Mouse (Mus musculus): ENCODE measurements around the gene Nav2. TPM values are rescaled to one million over a fixed set of nuclear protein-coding genes. Genes with fewer than 3 reads are reported as not detected.

Gene Nav2
- polyA plus RNA-seq, 1 experiment from 2014 or later: 25.8 TPM

DNA sequence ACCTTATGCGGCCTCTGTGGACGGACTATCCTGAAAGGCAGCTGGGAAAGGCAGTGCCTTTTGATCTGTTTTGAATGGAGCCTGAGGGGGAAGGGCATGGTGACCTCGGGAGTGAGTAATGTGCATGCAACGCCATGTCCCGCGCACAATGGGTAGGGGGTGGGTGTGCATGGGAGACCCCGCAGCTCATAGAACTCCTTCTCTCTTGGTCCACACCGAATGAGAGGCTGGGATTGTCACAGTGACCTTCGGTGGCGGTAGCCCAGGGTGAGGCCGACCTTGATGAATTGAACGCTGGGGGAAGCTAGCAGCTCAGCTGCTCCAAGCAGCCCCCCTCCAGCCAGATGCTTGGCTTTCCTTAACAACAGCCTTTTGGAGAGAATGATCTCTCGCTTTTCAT, 86.7 kb downstream of the Nav2 start:
- no peaks in the 10 kb centered on the region for H3K9me3 ChIP-seq (replicated peaks)
- no peak overlapping the region for H3K4me3 ChIP-seq
- 1% methylated on average over 13 of the region's 13 CpGs for WGBS
- peak overlapping the region; percentile 86 for H3K27ac ChIP-seq
- no peaks in the 10 kb centered on the region for H3K36me3 ChIP-seq
- peaks cover 65% of the 10 kb centered on the region for H3K4me1 ChIP-seq
- no peak overlapping the region for H3K9ac ChIP-seq
- peak; percentile 73 for ATAC-seq (ENCODE audit: low FRiP score)
- H3K4me2 ChIP-seq (replicated peaks): peak overlapping the region; percentile 1
- H3K27me3 ChIP-seq: no peaks in the 10 kb centered on the region

DNA sequence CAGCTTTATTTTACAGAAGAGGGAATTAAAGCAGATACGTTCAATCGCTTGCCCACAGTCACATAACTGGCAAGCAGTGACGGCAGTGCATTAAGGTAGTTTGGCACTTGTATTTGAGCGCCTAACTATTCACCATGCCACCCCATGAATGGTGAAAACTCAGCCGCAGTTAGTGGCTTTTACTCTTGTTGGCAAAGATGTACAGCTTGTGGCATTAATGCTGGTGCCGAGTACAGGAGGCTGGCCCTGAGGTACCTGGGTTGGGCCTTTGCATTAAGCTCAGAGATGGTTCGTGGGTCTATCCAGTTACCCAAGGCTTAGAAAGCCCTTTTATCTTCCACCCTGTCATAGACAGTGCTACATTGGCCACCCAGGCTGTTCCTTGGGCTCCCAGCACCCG, 87.2 kb downstream of the Nav2 start:
- ATAC-seq (ENCODE audit: low FRiP score): no peak
- no peaks in the 10 kb centered on the region for H3K9me3 ChIP-seq (replicated peaks)
- no peak overlapping the region for H3K4me3 ChIP-seq
- 0 out of 2 replicates have a peak overlapping the region, but pooled peaks have one; percentile 1 for H3K4me2 ChIP-seq (replicated peaks)
- H3K27ac ChIP-seq: peak overlapping the region; percentile 86
- H3K36me3 ChIP-seq: no peaks in the 10 kb centered on the region
- WGBS: 36% methylated on average over 8 of the region's 8 CpGs
- H3K27me3 ChIP-seq: no peaks in the 10 kb centered on the region
- H3K9ac ChIP-seq: no peak overlapping the region
- H3K4me1 ChIP-seq: peaks cover 71% of the 10 kb centered on the region

DNA sequence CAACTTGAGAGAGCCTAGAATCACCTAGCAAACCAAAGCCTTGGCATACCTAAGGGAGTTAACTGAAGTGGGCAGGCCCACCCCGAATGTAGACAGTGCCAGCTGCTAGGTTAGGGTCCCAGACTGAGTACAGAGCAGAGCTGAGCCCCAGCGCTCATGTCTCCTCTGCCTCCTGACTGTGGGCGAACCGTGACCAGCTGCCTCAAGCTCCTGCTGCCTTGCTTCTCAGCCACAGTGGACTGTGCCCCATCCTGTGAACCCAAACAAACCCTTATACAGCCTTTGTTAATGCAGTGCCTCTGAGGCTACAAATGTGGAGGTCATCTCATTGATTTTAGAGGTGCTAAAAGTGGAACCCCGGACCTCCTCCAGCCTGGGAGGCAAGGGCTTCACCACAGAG, 88.3 kb downstream of the Nav2 start:
- no peaks in the 10 kb centered on the region for H3K27me3 ChIP-seq
- H3K4me2 ChIP-seq (replicated peaks): no peak overlapping the region
- no peak overlapping the region for H3K9ac ChIP-seq
- peaks cover 68% of the 10 kb centered on the region for H3K4me1 ChIP-seq
- H3K36me3 ChIP-seq: no peaks in the 10 kb centered on the region
- H3K4me3 ChIP-seq: no peak overlapping the region
- H3K27ac ChIP-seq: 0 out of 2 replicates have a peak overlapping the region, but pooled peaks have one; percentile 3
- 48% methylated on average over 5 of the region's 5 CpGs for WGBS
- H3K9me3 ChIP-seq (replicated peaks): no peaks in the 10 kb centered on the region
- no peak for ATAC-seq (ENCODE audit: low FRiP score)

DNA sequence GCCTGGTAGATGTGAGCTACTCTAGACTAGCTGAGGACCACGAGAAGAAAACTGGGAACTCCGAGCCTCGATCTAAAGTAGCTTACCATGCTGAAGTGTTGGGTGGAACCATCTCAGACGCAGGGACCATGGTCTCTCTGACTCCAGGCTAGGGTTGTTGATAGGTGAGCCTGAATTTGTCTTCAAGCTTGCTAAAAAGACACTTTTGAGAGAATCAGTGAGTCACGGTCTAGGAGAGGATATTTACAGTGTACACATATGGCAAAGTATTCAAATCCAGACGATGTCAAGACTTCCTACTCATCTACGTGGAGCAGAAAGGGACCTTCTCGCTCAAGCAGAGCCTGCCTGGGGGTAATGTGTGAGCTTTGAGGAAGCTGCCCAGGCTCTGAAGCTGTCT, 89.6 kb downstream of the Nav2 start:
- ATAC-seq (ENCODE audit: low FRiP score): no peak
- Histone ChIP-seq H3K4me3 (no peak overlapping the region), H3K36me3 (no peaks in the 10 kb centered on the region), H3K4me2 (replicated peaks) (no peak overlapping the region), H3K4me1 (peaks cover 73% of the 10 kb centered on the region), H3K9me3 (replicated peaks) (no peaks in the 10 kb centered on the region), H3K27me3 (no peaks in the 10 kb centered on the region), H3K27ac (no peak overlapping the region), H3K9ac (no peak overlapping the region)
- 83% methylated on average over 8 of the region's 8 CpGs for WGBS

DNA sequence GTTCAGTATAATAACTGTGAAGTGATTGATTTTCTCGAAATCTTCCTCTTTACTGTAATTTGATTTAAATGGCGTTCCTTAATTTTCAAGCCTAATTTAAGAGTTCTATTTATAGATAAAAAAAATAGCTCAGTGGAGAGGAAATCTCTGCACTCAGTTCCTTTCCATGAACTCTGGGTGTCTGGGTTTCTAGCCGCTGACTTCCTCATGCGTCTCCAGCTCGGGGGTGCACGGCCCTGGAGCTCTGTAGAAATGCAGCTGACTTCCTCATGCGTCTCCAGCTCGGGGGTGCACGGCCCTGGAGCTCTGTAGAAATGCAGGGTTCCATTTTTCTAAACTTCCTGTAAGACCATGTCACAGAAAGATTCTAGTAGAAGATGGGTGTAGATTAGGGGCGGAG, 90.1 kb downstream of the Nav2 start:
- no peaks in the 10 kb centered on the region for H3K27me3 ChIP-seq
- no peak overlapping the region for H3K4me3 ChIP-seq
- H3K4me2 ChIP-seq (replicated peaks): no peak overlapping the region
- H3K9ac ChIP-seq: no peak overlapping the region
- H3K27ac ChIP-seq: no peak overlapping the region
- H3K9me3 ChIP-seq (replicated peaks): no peaks in the 10 kb centered on the region
- H3K36me3 ChIP-seq: no peaks in the 10 kb centered on the region
- ATAC-seq (ENCODE audit: low FRiP score): no peak
- peaks cover 77% of the 10 kb centered on the region for H3K4me1 ChIP-seq
- 71% methylated on average over 10 of the region's 10 CpGs for WGBS

DNA sequence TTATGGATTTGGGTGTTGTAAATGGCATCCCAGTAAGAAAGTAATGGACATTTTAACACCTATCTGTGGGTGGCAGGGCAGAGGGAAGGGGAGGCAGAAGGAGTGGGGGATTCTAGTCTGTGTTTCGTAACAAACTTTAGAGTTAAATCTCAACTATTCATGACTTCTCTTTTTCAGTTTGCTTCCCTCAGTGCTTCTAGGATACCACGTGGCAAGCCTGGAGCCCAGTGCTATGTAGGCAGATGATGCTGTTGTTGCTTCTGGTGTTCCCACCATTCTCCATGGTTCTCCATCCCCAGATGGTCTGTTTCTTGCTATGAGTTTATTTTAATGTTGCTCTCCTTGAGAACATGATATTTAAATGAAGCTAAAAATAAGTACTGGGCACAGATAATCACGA, 92.3 kb downstream of the Nav2 start:
- H3K9me3 ChIP-seq (replicated peaks): no peaks in the 10 kb centered on the region
- no peaks in the 10 kb centered on the region for H3K36me3 ChIP-seq
- peaks cover 63% of the 10 kb centered on the region for H3K4me1 ChIP-seq
- no peak overlapping the region for H3K27ac ChIP-seq
- 87% methylated on average over 3 of the region's 3 CpGs for WGBS
- no peak overlapping the region for H3K4me3 ChIP-seq
- no peak overlapping the region for H3K4me2 ChIP-seq (replicated peaks)
- ATAC-seq (ENCODE audit: low FRiP score): no peak
- no peak overlapping the region for H3K9ac ChIP-seq
- H3K27me3 ChIP-seq: no peaks in the 10 kb centered on the region

DNA sequence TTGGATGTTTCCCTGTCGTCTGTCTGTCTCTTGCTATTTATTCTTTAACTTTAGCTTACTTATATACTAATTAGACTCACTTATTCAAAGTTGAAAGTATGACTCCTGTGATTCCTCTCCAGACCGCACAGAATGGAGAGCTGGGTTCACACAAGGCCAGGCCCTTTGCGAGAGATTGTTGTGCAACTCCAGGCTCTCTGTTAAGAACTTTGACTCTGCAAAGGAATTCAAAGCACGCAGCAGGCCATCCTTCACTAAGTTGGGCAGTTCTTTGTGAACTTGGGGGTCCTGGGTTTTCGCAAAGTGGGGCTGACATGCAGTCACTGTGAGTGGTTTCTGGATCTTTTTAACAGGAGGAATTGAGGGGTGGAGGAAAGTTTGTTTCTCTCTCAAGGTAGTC, 95.9 kb downstream of the Nav2 start:
- no peak for ATAC-seq (ENCODE audit: low FRiP score)
- WGBS: 59% methylated on average over 5 of the region's 5 CpGs
- no peak overlapping the region for H3K27ac ChIP-seq
- peaks cover 53% of the 10 kb centered on the region for H3K4me1 ChIP-seq
- H3K4me2 ChIP-seq (replicated peaks): no peak overlapping the region
- H3K36me3 ChIP-seq: no peaks in the 10 kb centered on the region
- H3K9ac ChIP-seq: no peak overlapping the region
- no peaks in the 10 kb centered on the region for H3K9me3 ChIP-seq (replicated peaks)
- H3K27me3 ChIP-seq: no peaks in the 10 kb centered on the region
- no peak overlapping the region for H3K4me3 ChIP-seq

DNA sequence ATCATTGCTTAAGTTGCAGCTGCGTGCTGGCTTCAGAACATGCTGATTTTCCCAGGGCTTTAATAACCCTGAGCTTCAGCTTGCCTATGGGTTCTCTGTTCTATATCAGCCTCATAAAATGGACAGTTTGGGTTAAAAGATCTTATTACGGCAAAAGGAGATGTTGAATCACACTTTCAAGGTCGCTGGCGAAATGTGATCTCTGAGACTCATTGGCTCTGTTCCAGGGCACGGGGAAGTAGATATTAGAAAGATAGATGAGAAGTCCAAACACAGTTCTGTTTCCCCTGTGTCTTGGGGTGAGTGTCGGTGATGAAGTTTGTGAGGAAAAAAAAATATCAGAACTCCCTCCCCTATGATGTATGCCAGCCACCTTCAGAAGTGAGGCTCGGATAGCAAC, 98.4 kb downstream of the Nav2 start:
- Histone ChIP-seq H3K4me3 (no peak overlapping the region), H3K4me1 (peaks cover 39% of the 10 kb centered on the region), H3K9ac (no peak overlapping the region), H3K36me3 (no peaks in the 10 kb centered on the region), H3K27me3 (no peaks in the 10 kb centered on the region), H3K27ac (peak overlapping the region; percentile 8; the same call in 1 of the 2 replicates), H3K9me3 (replicated peaks) (no peaks in the 10 kb centered on the region), H3K4me2 (replicated peaks) (no peak overlapping the region)
- WGBS: 62% methylated on average over 7 of the region's 7 CpGs
- no peak for ATAC-seq (ENCODE audit: low FRiP score)

DNA sequence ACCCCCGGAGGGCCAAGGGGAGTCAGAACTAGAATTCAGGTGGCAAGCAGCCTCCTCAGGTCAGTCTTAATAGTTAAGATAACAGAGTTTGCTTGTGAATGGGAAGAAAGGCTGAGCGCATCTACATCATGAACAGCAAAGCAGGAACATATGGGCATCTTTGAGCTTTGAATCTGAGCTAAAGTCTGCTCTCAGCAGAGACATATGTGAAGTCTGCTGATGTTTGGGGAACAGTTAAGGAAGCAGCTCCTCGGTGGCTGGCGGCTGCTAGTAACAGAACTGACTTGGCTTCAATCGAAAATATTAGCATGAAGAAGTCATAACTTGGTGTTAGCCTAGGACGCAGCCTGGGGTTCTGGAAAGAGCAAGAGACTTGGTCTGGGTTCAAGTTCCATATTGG, 102.2 kb downstream of the Nav2 start:
- no peak for ATAC-seq (ENCODE audit: low FRiP score)
- Histone ChIP-seq H3K27me3 (no peaks in the 10 kb centered on the region), H3K4me1 (peaks cover 51% of the 10 kb centered on the region), H3K36me3 (no peaks in the 10 kb centered on the region), H3K9me3 (replicated peaks) (no peaks in the 10 kb centered on the region), H3K27ac (no peak overlapping the region), H3K4me3 (no peak overlapping the region), H3K4me2 (replicated peaks) (no peak overlapping the region), H3K9ac (no peak overlapping the region)
- 95% methylated on average over 6 of the region's 6 CpGs for WGBS

DNA sequence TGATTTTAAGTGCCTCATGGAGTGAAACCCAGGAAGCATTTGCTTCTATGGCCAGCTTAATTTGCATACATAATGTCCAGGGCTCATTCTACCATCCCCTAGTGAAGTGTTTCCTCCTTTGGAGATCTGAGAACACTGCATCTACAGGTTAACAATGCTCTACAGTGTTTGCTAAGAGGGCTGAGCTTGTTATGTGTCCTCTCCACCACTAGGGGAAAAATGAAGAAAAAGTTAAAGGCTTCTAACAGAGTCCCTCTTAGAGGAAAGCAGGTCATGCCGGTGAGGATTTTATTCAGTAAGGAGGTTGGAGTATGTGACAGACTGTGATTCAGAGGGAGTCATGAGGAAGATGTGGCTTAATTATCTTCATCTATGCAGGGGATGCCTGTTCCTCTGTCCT, 103.5 kb downstream of the Nav2 start:
- Histone ChIP-seq H3K36me3 (no peaks in the 10 kb centered on the region), H3K27ac (peak overlapping the region; percentile 67; the same call in 1 of the 2 replicates), H3K4me3 (no peak overlapping the region), H3K9ac (no peak overlapping the region), H3K4me2 (replicated peaks) (no peak overlapping the region), H3K27me3 (no peaks in the 10 kb centered on the region), H3K4me1 (peaks cover 51% of the 10 kb centered on the region), H3K9me3 (replicated peaks) (no peaks in the 10 kb centered on the region)
- WGBS: 69% methylated on average over 1 of the region's 1 CpGs
- no peak for ATAC-seq (ENCODE audit: low FRiP score)

DNA sequence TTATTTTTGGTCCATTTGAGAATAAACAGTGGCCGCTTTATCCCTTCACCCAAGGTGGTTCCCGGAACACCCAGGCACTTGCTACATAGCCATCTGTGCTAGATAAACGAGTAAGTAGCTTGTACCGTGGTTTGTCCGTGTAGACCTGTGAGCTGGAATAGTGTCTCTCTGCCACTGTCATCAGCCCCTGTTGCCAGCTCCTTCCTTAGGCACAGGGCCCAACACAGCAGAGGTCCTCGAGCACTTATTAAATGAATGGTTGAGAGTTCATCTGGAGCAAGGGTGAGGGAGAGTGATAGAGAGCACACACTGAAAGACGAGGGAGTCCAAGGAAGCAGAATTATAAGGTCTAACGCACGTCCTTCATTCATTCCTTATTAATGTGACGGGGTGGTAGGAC, 106.0 kb downstream of the Nav2 start:
- H3K4me2 ChIP-seq (replicated peaks): no peak overlapping the region
- H3K9ac ChIP-seq: no peak overlapping the region
- peaks cover 64% of the 10 kb centered on the region for H3K4me1 ChIP-seq
- no peaks in the 10 kb centered on the region for H3K36me3 ChIP-seq
- H3K27me3 ChIP-seq: no peaks in the 10 kb centered on the region
- no peak overlapping the region for H3K4me3 ChIP-seq
- WGBS: 88% methylated on average over 10 of the region's 10 CpGs
- no peaks in the 10 kb centered on the region for H3K9me3 ChIP-seq (replicated peaks)
- H3K27ac ChIP-seq: no peak overlapping the region
- no peak for ATAC-seq (ENCODE audit: low FRiP score)

DNA sequence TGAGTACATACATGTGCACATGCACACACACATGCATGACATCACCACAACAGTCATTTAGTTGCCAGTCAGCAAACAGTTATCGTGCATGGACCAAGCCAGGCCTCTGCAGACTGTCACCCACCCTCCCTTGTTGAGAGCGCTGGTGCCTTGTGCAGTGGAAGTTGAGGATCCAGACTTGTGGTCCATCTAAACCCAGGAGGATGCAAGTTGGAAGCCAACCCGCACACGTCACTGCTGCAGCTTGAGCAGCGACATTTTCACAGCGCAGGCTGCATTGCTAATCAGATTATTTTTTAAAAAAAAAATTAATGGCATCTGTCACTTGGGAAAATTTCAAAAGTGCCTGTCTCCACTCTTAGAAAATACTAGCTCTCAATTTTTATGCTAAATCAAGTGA, 106.8 kb downstream of the Nav2 start:
- Histone ChIP-seq H3K27ac (no peak overlapping the region), H3K4me1 (peaks cover 68% of the 10 kb centered on the region), H3K9ac (no peak overlapping the region), H3K4me3 (no peak overlapping the region), H3K4me2 (replicated peaks) (no peak overlapping the region), H3K9me3 (replicated peaks) (no peaks in the 10 kb centered on the region), H3K27me3 (no peaks in the 10 kb centered on the region), H3K36me3 (no peaks in the 10 kb centered on the region)
- WGBS: 78% methylated on average over 6 of the region's 6 CpGs
- no peak for ATAC-seq (ENCODE audit: low FRiP score)

DNA sequence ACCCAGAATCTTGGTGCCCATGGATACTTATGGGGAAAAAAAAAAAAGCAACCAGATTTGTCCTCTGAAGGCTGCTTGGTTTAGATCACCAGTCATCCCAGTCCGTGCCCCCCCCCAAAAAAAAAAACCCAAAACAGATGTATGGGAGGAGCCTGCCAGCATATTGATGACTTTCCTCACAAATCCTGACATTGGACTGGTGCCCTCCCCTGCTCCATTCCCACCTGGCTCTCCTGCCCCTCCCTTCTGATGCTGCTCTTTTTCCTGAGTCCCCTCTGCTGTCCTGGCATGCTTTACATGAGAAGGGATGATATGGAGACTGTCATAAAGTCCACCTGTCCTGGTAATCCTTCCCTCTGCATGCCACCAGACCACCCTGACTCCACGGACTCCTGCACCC, 107.6 kb downstream of the Nav2 start:
- ATAC-seq (ENCODE audit: low FRiP score): no peak
- 76% methylated on average over 2 of the region's 2 CpGs for WGBS
- no peaks in the 10 kb centered on the region for H3K9me3 ChIP-seq (replicated peaks)
- H3K27me3 ChIP-seq: no peaks in the 10 kb centered on the region
- H3K27ac ChIP-seq: 0 out of 2 replicates have a peak overlapping the region, but pooled peaks have one; percentile 44
- H3K4me2 ChIP-seq (replicated peaks): no peak overlapping the region
- H3K4me3 ChIP-seq: no peak overlapping the region
- H3K9ac ChIP-seq: no peak overlapping the region
- no peaks in the 10 kb centered on the region for H3K36me3 ChIP-seq
- peaks cover 72% of the 10 kb centered on the region for H3K4me1 ChIP-seq

Data from hindbrain, embryonic 12.5 days (tissue).